Mouse (Mus musculus) layer of hippocampus, adult 9-11 months (tissue): ENCODE measurements around the gene Gipc1.

Experiments used
- DNase-seq: peaks from one replicate; pipeline ENCODE4 v3.0.0; 2022

Gene Gipc1

DNA sequence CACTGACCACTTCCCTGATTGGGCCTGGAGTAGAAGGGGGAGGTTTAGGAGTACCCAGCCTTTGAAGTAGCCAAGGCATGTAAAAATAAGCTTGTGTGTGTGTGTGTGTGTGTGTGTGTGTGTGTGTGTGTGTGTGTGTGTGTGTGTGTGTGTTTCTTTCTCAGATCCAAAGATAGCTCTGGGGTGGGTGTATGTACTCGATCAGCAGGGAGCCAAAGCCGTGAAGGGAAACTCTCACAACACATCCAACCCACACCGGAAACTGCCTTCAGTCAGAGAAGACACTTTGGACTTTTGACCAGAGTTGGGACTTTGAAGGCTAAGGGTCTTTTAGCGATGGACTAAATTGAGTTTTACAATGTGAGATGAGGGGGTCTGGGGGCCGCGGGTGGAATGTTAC, 2.8 kb upstream of the Gipc1 start:
- DNase-seq, result no peak

GRCm38 (mm10) chr8:83652744-83653661, 526 bp downstream of the Gipc1 start:
- DNase-seq, result no peak

DNA sequence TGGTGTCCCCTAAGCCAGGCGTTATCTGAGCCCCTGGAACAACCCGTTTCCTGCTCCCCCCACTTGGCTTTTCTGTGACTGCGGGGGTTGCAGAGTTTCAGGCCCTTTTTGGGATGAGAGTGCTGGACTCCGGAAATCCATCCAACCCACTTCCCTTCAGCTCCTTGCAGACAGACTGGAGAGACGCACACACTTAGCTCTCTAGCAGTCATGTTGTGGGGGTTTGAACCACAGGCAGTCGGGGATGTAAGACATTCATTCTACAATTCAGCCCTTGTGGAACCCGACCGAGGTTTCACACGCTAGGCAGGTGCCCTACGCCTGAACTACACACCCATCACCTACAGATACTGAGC, 1.2 kb downstream of the Gipc1 start:
- DNase-seq, result no peak

GRCm38 (mm10) chr8:83654725-83655124, 2.2 kb downstream of the Gipc1 start:
- DNase-seq, result no peak

- DNase-seq, result no peak
Observed at GRCm38 (mm10) chr8:83656043-83656442, 3.6 kb downstream of the Gipc1 start.

DNA sequence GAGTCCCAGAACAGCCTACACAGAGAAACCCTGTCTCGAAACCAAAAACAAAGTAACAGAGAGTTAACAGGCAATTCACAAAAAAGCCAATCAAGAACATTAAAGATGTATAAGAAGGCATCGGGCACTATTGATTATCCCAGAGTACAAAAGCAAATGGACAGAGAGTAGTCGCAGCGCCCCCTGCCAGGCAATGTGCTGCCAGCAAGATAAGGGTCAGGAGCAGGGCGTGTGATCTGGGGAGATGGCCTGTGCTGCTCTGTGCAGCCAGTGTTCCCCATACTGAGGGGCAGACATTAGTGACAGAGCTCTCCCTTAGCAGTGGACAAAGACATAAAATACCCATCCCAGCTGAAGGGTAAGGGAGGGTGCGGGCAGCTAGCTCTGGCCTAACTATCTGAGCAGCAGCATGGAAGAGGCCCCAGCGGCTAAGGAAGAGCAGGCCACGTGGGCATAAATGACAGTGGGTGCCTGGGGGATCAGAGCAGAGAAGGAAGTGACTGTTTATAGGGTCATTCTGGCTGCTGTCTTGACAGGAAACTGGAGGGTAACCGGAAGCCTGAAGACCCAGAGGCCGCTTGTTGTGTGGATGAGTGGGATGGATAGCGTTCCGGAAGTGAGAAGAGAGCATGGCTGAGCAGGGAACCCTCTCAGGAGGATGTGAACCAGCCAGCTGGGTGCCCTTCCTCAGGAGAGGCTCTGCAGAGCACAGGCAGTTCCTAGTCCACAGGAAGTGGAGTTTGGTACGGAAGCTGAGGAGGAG, 4.2 kb downstream of the Gipc1 start:
- DNase-seq, result no peak

- no peak for DNase-seq
Observed at GRCm38 (mm10) chr8:83660545-83660944, 8.1 kb downstream of the Gipc1 start.

DNA sequence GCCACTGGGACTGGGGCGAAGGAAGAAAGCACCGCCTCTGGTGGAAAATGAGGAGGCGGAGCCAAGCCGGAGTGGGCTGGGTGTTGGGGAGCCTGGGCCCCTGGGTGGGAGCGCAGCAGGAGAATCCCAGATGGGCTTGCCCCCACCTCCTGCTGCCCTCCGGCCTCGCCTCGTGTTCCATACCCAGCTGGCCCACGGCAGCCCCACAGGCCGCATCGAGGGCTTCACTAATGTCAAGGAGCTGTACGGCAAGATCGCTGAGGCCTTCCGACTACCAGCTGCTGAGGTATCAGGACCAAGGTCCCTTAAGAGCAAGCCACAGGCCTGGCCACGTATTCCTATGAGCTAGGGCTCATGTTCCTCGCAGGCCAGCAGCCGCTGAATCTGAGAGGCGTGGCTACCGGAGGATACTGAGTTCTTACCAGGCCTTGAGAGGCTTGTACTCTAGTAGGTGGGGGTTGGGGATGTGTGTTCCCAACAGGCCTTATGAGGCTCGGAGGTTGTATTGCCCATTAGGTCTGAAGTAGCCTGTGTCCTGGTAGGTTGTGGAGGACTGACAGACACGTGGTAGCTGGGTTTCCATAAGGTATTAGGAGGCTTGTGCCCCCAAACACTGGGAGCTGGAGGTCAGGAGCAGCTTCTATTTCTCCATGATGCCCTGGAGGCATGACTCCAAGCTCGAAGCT, 8.7 kb downstream of the Gipc1 start:
- no peak for DNase-seq

GRCm38 (mm10) chr8:83662421-83662826, 9.9 kb downstream of the Gipc1 start:
- DNase-seq, result peak; percentile 88

- DNase-seq, result no peak
Observed at GRCm38 (mm10) chr8:83664096-83664495, 11.6 kb downstream of the Gipc1 start.

- no peak for DNase-seq
Observed at GRCm38 (mm10) chr8:83664931-83665625, 12.6 kb downstream of the Gipc1 start.

GRCm38 (mm10) chr8:83665969-83666865, 13.7 kb downstream of the Gipc1 start, which contains the start of gene Ptger1:
Ptger1 (plus strand) TSS chr8:83666678.
- DNase-seq, result no peak

GRCm38 (mm10) chr8:83666866-83667234, 14.4 kb downstream of the Gipc1 start:
- no peak for DNase-seq

GRCm38 (mm10) chr8:83667526-83667925, 15.0 kb downstream of the Gipc1 start:
- DNase-seq, result no peak

- no peak for DNase-seq
Observed at GRCm38 (mm10) chr8:83668010-83668916, 15.8 kb downstream of the Gipc1 start.

DNA sequence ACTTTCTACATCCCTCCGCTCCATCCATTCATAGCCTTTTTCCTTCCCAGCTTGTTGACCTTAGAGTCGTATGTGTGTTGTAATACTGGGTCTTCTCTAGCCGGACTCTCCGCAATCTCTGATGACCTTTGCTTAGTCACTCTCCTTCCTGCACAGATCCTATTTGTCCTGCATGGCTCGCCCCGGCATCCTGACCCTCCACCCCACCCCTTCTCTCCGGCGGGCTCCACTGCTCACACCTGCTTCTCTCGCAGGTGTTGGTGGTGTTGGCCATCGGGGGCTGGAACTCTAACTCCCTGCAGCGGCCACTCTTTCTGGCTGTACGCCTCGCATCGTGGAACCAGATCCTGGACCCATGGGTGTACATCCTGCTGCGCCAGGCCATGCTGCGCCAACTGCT, 16.5 kb downstream of the Gipc1 start:
- no peak for DNase-seq

DNA sequence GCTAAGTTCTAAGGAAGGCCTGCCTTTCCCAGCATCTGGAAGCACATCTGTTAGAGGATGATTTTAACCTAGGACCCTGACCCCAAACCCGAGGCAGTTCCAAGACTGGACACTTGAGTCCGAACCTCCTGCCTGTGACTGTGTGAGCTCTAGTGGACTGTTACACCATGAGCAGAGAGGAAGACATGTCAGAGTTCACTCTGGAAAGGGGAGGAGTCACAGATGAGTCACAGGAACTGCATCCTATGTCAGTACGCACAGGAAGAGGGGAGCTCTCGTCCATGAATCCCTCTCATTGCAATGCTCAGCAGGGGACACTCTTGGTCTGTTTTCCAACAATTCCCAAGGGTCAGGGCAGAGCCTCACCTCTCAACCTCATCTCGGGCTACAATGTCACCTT, 20.5 kb downstream of the Gipc1 start:
- DNase-seq, result no peak

DNA sequence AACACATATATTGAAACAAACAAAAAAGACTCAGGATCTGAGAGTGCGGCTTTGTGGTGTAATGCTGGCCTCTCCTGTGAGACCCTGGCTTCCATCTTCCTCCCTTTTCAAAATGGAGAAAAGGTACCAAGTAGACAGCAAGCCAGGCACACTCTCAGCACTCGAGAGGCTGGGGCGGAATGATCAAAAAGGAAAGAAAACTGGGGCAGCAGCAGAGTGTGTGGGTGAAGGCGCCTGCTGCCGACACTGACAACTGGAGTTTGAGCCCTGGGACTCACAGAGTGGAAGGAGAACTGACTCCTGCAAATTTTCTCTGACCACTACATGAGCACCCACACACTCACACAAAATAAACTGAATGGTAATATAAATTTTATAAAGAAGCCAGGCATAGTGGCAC, 22.0 kb downstream of the Gipc1 start:
- DNase-seq, result no peak

DNA sequence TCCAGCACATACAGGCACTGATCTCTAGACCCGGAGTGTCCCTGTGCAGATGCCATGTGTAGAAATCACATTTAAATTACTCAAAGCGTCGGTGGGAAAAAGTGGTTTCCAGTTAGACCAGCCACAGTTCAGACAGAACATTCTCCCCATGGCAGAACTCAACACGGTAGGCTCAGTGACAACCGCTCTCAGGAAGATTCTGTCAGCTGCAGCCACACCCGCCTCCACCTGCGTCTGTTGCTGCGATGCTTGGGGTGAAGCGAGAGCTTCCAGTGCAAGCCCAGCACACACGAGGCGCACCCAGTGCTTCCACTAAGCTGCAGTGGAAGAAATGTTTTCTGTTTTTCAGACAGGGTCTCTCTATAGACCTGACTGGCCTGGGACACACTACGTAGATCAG, 27.4 kb downstream of the Gipc1 start:
- no peak for DNase-seq

GRCm38 (mm10) chr8:83680603-83681002, 28.1 kb downstream of the Gipc1 start:
- DNase-seq, result no peak

GRCm38 (mm10) chr8:83681099-83681498, 28.6 kb downstream of the Gipc1 start:
- no peak for DNase-seq
